Mouse (Mus musculus) duodenum, adult 2 months (tissue): ENCODE data around the gene Fam3b. TPM values are rescaled to one million over a fixed set of nuclear protein-coding genes. Genes with fewer than 3 reads are reported as not detected.

Source experiments
- polyA plus RNA-seq: library from polyadenylated mRNA; depleted of rRNA; stranded (reverse); fragments of >200 nt; gene quantifications from 2 replicates; pipeline ENCODE4 v1.2.3, GENCODE M21; 2012; ENCODE audit warnings: low replicate concordance; rRNA removed

Fam3b gene
- 69.8 and 139 TPM in 2 replicates for polyA plus RNA-seq

DNA sequence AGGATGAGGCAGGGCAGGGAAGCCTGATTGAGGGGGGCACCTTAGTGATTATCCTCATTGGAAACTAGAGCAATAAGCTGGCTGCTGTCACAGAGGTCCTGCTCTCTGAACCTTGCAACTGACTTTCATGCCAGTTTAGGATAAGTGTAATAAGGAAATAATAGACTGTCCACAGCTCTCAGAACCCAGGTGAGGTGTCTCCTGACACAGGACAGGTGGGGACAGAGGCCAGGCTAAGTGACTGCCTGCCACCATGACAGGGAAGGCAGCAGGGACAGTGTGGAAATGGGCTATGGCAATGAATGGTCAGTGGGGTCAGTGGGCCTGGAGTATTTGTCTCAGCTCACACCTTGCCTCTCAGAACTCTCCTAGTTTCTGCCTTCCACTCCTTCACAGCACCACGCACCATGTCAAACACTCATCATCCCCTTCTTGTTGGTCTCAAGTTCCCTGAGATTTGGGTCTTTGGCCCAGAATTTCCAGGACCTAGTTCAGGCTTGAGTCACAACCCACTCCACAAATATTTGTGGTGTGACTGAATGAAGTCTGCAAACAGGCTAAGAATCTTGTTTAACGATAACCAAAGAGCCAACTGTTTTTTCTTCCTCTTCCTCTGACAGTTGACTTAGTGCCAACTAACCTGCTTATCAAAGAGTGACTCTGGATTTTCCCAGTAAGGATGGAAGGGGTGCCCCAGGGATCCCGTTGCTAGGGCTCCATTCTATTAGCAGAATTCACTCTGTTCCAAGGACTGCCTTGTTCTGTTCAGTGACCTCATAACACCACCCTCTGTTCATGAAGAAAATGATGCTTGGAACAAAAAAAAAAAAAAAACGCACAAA is at the start of gene Fam3b:
Gene Fam3b (minus strand): TSS at position 718 of the 842 bp plus-strand sequence.

DNA sequence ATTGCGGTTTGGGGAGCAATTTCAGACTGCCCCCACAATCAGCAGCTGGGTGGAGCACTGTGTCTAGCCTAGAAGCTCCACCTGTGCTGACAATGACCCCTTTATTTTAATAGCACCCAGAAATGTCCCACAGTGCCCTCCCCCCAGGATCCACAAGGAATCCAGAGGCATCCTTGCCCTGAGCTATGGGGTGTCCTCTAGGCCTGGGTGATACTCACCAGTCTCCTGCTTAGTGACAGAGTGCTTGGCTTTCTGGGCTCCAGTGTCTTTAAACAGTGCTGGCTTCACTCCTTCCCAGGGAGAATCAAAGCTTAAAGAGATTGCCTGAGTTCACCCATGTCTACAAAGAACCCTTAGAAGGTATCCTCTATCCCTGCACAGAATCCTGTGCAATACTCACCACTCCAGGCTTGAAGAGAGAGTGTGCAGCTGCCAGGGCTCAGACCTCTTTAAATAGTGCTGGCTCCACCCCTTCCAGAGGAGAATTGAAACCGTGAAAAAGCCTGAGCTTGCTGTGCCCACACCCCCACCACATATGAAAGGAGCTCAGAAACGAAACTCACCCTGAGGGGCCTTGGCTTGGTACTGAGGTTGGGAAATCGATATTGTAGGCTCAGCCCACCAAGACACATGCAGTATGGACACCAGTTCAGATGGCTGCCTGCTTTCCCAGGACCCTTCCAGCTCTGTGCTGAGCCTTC is 52.0 kb downstream of the Fam3b start, which contains the start of gene Mx1:
Gene Mx1 (minus strand): TSS at position 427 of the 701 bp plus-strand sequence.

Other genes with a start within 250 kb of the Fam3b start
- gene Bace2, start 158.1 kb downstream of the Fam3b start, polyA plus RNA-seq: 4.1 and 9.6 TPM in 2 replicates
- 0.45 and 1.4 TPM in 2 replicates for gene Mx1, start 51.9 kb downstream of the Fam3b start, polyA plus RNA-seq
- gene Tmprss2, start 96.4 kb upstream of the Fam3b start, polyA plus RNA-seq: 60.1 and 192 TPM in 2 replicates
- 10.3 and 13.6 TPM in 2 replicates for gene Ripk4, start 249.0 kb upstream of the Fam3b start, polyA plus RNA-seq